Mouse (Mus musculus): ENCODE results near the gene Bicd2. TPM values are rescaled to one million over a fixed set of nuclear protein-coding genes. Genes with fewer than 3 reads are reported as not detected.

Gene Bicd2
- polyA plus RNA-seq, 1 experiment: 43.1 TPM

- Histone ChIP-seq H3K4me3 (ENCODE audit: insufficient read depth, low read length) (no peak overlapping the region), H3K4me1 (ENCODE audit: control insufficient read depth, insufficient read depth, low read length) (peaks cover 3% of the 10 kb centered on the region), H3K27ac (ENCODE audit: insufficient read depth, low read length) (no peak overlapping the region)
- TF ChIP-seq CTCF (IDR thresholded peaks at IDR 0.05; ENCODE audit: borderline replicate concordance, insufficient read depth, low read length): no peak
- TF ChIP-seq POLR2A (IDR thresholded peaks at IDR 0.05; ENCODE audit: low read depth, low read length): no peak
Observed at GRCm38 (mm10) chr13:49322739-49323138, 18.6 kb upstream of the Bicd2 start.

- TF ChIP-seq CTCF (IDR thresholded peaks at IDR 0.05; ENCODE audit: borderline replicate concordance, insufficient read depth, low read length) (no peak), POLR2A (IDR thresholded peaks at IDR 0.05; ENCODE audit: low read depth, low read length) (no peak)
- Histone ChIP-seq H3K4me1 (ENCODE audit: control insufficient read depth, insufficient read depth, low read length) (peaks cover 2% of the 10 kb centered on the region; the same call in 1 of the 2 replicates), H3K4me3 (ENCODE audit: insufficient read depth, low read length) (no peak overlapping the region), H3K27ac (ENCODE audit: insufficient read depth, low read length) (no peak overlapping the region)
Observed at GRCm38 (mm10) chr13:49324871-49325270, 16.5 kb upstream of the Bicd2 start.

- TF ChIP-seq CTCF (IDR thresholded peaks at IDR 0.05; ENCODE audit: borderline replicate concordance, insufficient read depth, low read length): no peak
- no peak for TF ChIP-seq POLR2A (IDR thresholded peaks at IDR 0.05; ENCODE audit: low read depth, low read length)
- Histone ChIP-seq H3K4me3 (ENCODE audit: insufficient read depth, low read length) (no peak overlapping the region), H3K27ac (ENCODE audit: insufficient read depth, low read length) (no peak overlapping the region), H3K4me1 (ENCODE audit: control insufficient read depth, insufficient read depth, low read length) (no peaks in the 10 kb centered on the region; the same call in 1 of the 2 replicates)
Observed at GRCm38 (mm10) chr13:49326246-49327206, 14.9 kb upstream of the Bicd2 start.

GRCm38 (mm10) chr13:49328101-49328500 lies 13.3 kb upstream of the Bicd2 start:
- H3K27ac ChIP-seq (ENCODE audit: insufficient read depth, low read length): no peak overlapping the region
- no peak for TF ChIP-seq CTCF (IDR thresholded peaks at IDR 0.05; ENCODE audit: borderline replicate concordance, insufficient read depth, low read length)
- TF ChIP-seq POLR2A (IDR thresholded peaks at IDR 0.05; ENCODE audit: low read depth, low read length): no peak
- H3K4me1 ChIP-seq (ENCODE audit: control insufficient read depth, insufficient read depth, low read length): no peaks in the 10 kb centered on the region
- no peak overlapping the region for H3K4me3 ChIP-seq (ENCODE audit: insufficient read depth, low read length)

GRCm38 (mm10) chr13:49333250-49333649 lies 8.1 kb upstream of the Bicd2 start:
- H3K27ac ChIP-seq (ENCODE audit: insufficient read depth, low read length): no peak overlapping the region
- no peak for TF ChIP-seq CTCF (IDR thresholded peaks at IDR 0.05; ENCODE audit: borderline replicate concordance, insufficient read depth, low read length)
- H3K4me1 ChIP-seq (ENCODE audit: control insufficient read depth, insufficient read depth, low read length): no peaks in the 10 kb centered on the region
- no peak overlapping the region for H3K4me3 ChIP-seq (ENCODE audit: insufficient read depth, low read length)

- Histone ChIP-seq H3K4me1 (ENCODE audit: control insufficient read depth, insufficient read depth, low read length) (no peaks in the 10 kb centered on the region), H3K27ac (ENCODE audit: insufficient read depth, low read length) (no peak overlapping the region), H3K4me3 (ENCODE audit: insufficient read depth, low read length) (no peak overlapping the region)
- no peak for TF ChIP-seq POLR2A (IDR thresholded peaks at IDR 0.05; ENCODE audit: low read depth, low read length)
- TF ChIP-seq CTCF (IDR thresholded peaks at IDR 0.05; ENCODE audit: borderline replicate concordance, insufficient read depth, low read length): no peak
Observed at GRCm38 (mm10) chr13:49335077-49335982, 6.1 kb upstream of the Bicd2 start.

DNA sequence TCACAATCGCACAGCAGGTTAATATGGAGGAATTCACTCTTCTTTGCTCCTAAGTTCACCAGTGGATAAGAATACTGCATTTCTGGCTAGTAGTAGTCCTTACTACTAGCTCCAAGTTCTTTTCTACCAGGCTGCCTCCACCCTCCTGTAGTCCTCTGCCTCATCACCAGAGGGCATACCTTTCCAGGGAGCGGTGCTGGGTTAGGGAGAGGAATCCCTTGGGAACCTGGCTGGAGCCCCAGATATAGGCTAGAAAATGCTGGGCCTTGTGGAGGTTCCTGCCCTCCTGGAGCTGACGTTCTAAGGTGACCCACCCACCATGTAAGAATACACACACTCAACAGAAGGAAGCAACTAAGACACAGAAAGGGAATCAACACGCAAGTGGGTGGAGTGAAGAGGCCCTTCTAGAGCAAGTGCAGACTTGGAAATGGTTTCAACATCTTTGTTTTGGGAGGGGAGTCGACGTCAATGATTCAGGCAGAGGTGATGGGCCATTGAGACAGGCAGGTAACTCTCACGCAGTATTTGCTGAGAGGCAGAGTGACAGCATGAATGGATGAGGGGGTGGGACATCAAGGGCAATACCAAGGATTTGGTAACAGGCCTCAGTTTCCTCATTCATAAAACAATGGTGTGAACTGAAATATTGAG lies 2.4 kb upstream of the Bicd2 start:
- no peak overlapping the region for H3K27ac ChIP-seq (ENCODE audit: insufficient read depth, low read length)
- TF ChIP-seq POLR2A (IDR thresholded peaks at IDR 0.05; ENCODE audit: low read depth, low read length) (no peak), CTCF (IDR thresholded peaks at IDR 0.05; ENCODE audit: borderline replicate concordance, insufficient read depth, low read length) (peak; percentile 62; the same call in 1 of the 2 replicates)
- peaks cover 1% of the 10 kb centered on the region; the same call in 1 of the 2 replicates for H3K4me1 ChIP-seq (ENCODE audit: control insufficient read depth, insufficient read depth, low read length)
- no peak overlapping the region for H3K4me3 ChIP-seq (ENCODE audit: insufficient read depth, low read length)

DNA sequence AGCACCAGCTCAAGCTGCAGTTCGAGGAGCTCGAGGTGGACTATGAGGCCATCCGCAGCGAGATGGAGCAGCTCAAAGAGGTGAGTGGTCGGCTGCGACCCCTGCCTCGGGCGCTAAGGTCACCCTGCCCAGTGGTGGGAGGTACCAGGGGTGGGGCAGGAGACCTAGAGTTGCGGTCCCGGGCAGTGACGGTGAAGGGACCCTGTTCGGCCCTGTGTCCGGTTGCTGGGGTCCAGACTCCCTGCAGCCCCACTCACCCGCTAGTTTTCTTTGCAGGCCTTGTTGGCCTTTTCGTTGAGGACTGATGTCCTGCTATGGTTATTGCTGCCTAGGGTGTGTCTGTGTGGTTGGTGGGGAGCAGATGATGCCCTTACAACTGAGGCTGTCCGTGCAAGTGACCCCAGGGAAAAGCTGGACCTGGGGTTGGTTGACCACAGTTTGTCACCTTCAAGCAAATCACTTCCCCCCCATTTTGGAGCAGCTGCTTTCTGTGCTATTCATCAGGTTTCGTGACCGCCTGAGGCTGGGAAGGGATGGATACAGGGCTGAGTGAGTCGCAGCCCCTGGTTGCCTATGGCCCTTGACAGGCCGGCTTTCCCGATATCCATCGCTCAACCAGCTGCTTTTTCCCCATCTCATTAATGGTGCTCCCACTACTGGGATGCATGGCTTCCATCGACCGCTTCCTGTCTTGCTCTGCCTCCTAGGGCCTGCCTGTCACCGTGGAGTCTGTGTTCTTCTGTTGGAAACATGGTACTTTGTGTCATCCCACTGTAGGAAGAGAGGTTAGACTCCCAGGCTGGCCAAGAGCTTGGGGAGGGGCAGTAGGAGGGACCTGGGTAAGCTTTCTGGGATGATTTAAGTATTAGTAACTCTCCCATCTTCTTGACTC lies 692 bp downstream of the Bicd2 start:
- TF ChIP-seq CTCF (IDR thresholded peaks at IDR 0.05; ENCODE audit: borderline replicate concordance, insufficient read depth, low read length): no peak
- no peak; the same call in none of the 2 replicates for TF ChIP-seq POLR2A (IDR thresholded peaks at IDR 0.05; ENCODE audit: low read depth, low read length)

More for the DNA sequence above, 692 bp downstream of the Bicd2 start:
- H3K4me1 ChIP-seq (ENCODE audit: control insufficient read depth, insufficient read depth, low read length): peaks cover 21% of the 10 kb centered on the region
- H3K4me3 ChIP-seq (ENCODE audit: insufficient read depth, low read length): peak overlapping the region; percentile 77
- peak overlapping the region; percentile 7; the same call in 1 of the 2 replicates for H3K27ac ChIP-seq (ENCODE audit: insufficient read depth, low read length)

All from embryonic fibroblast, embryonic 13.5 days (primary cell).